Mouse (Mus musculus) cerebellum, postnatal 10 days (tissue): ENCODE data around the gene Mcemp1.

Source experiments
- DNase-seq, 2 experiments: peaks; one replicate each; pipeline ENCODE4 v3.0.0; 2021; ENCODE audit warnings: mixed read lengths in 2 of 2

Gene Mcemp1

DNA sequence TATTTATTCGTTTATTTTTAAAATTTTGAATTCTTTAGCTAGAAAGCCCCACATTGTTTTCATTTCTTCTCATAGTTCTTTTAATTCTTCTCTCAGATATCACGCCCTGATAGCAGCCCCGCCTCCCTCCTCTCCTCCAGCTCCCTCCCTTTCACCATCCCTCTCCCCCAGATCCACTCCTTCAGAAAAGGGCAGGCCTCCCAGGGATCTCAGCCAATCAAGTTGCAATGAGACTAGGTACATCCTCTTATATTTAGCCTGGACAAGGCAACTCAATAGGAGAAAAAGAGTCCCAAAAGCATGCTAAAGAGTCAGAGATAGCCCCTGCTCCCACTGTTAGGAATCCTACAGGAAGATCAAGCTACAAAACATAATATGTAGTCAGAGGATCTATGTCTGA, 9.1 kb downstream of the Mcemp1 start:
- no peak for DNase-seq

DNA sequence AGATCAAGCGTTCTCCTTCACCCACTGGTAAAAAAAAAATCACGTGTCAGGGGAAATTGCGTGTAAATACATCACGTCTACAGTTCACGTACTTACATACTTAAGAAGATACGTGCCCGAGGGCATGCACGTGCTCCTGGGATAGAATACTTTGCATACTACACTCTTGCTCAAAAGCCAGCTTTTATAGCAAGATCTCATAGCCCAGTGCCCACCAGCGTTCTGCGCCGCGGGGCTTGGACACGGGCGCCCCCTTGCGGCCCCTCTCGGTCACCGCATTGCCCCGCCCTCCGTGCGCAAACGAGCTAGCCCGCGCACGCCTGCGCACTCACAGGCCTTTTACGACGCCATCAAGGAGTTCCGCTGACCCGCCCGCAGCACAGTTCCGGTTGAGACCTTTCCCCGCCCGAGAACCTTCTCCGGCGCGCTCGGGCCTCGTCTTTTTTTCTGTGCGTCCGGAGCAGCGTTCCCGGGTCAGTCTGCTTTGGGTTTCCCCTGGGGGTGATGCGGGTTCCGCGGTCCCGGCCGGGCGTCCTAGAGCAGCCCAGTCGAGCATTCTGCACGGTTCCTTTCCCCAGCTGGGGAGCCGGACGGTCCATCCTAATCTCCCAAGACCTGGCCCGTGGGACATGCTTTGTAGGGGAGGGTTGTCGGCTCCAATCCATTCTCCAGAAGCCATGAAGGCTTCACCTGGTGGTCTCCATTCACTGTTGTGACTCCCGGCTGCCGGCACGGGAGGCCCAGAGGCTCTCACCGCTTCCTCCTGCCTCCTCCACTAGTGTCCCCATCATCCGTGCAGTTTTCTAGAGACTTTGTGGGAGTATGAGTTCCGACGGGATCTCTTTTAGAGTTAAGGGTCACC, 10.8 kb downstream of the Mcemp1 start, which contains the start of gene Trappc5:
Trappc5 (plus strand) TSS at position 169 of the 862 bp plus-strand sequence.
- peak; percentile 95 to 97 for DNase-seq

DNA sequence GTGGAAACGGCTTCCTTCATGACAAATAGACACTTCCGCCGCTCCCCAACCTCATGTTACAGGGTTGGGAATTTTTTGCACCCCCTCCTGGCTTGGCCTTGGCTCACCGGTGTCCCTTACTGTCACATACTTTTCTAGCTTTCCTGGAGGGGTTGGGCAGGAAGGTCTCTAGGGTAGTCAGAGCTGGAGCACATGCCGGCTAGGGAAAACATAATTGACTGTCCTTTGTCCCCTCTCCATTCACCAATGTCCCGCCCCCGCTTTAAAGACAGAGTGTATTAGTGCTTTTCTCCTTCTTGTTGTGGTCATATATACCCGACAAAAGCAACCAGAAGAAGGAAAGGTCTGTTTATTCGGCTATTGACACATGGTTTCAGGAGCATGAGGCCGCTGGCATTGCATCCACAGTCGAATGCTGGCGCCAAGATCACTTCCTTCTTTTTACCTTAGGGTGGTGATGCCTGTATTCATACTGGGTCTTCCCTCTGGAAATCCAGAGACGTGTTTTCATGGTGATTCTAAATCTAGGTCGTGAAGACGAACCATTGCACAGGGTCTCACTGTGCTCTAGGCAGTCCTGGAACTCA, 11.5 kb downstream of the Mcemp1 start:
- peak; percentile 31 to 38 for DNase-seq

DNA sequence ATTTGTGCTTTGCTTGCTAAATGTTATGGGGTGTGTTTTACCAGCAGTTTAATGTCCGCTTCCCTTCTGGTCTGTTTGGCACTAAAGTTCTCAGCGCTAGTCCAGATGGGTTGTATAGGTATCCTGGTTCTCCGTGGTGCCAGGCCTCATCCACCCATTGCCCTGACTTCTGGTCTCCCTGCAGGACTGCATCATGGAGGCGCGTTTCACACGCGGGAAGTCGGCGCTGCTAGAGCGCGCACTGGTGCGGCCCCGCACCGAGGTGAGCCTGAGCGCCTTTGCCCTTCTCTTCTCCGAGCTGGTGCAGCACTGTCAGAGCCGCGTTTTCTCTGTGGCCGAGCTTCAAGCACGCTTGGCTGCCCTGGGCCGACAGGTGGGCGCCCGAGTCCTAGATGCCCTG, 13.3 kb downstream of the Mcemp1 start:
- peak in 1 of 2 experiments; percentile 22 for DNase-seq

DNA sequence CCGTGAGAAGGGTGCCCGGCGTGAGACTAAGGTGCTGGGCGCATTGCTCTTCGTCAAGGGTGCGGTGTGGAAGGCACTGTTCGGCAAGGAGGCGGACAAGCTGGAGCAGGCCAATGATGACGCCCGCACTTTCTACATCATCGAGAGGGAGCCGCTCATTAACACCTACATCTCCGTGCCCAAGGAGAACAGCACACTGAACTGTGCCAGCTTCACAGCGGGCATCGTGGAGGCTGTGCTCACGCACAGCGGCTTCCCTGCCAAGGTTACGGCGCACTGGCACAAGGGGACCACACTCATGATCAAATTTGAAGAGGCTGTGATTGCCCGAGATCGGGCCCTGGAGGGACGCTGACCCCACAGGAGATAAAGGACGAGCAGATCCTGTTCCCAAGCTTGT, 13.7 kb downstream of the Mcemp1 start:
- DNase-seq: peak; percentile 58 to 61

GRCm38 (mm10) chr8:3679656-3680055, 14.1 kb downstream of the Mcemp1 start:
- peak; percentile 33 to 36 for DNase-seq

GRCm38 (mm10) chr8:3682435-3682834, 16.9 kb downstream of the Mcemp1 start:
- peak; percentile 80 to 84 for DNase-seq

DNA sequence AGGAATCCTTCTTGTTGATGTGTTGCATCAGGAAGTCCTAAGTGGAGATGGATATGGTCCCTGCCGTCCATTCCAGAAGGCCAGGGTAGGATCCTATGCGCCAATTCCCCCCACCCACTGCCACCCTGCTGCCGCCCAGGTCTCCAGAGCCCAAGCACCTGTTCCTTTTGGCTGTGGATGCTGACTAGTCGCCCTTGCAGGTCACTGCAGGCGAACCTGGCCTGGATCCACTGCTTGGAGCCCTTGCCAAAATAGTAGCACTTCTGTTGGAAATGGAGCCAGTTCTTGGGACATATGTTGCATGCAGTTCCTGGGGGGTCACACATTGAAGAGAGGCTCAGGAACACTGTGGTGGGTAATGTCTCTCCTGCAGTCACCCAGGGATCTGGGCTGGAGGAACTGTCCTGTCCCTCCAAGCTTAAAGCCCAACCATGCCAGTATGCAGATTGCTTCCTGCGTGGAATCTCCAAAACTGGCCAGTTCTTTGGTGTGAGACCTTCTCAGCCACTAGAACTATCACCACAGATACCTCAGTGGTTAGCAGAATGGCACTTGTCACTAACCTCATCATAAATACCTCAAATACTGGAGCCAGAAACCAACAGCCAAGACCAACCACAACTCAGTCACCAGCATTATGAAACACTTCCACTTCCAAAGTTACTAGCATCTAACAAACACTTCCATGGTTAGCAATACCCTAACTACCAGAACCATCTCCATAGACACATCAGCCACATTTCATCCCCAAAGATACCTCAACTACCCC, 18.0 kb downstream of the Mcemp1 start:
- peak; percentile 91 to 94 for DNase-seq

DNA sequence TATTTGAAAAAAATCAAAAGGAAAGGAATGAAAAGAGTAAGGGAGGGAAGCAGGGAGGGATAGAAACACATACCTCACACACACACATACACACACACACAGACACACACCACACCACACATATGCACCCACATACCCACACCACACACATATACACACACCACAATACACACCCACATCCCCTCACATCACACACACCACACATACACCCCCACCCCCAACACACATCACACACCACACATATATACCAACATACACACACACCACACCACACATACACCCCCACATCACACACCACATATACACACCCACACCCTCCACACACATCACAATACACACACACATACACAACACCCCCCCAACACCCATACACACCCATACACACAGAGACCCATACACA, 19.0 kb downstream of the Mcemp1 start:
- no peak for DNase-seq

DNA sequence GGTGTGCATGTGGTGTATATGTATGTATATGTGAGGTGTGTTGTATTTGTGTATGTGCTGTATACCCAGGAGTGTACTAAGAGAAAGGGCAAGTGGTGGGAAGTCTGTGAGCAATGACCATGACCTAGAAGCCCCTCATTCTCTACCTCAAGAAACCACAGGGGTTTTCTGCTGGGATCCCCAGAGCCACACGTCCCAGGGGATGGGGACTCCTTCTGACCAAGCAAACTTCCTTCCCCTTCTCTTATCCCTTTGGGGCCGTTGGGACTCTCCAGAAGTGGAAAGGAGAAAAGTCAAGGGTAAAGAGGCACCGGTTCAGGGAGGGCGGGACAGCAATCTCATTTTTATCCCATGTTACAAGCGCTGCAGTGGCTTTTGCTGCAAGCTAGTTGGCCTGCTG, 19.9 kb downstream of the Mcemp1 start:
- DNase-seq: peak in 1 of 2 experiments; percentile 1

DNA sequence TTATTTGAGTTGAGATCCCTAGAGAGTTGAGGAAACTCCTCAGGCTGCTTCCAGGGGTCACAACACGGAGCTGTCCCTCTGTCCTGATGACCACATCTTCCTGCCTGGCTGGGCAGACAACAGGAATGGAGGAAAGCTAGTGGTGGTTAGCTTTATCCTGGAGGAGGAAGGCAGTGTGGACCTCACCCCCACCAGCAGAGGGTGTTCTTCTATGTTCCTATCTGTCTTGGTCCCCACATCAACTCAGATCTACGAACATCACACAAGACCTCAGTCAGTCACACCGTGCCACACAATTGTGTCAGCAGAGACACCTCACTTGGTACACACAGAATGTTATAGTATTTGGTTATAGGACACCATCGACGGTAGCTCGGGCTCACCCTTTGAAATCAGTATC, 22.0 kb downstream of the Mcemp1 start:
- no peak for DNase-seq

DNA sequence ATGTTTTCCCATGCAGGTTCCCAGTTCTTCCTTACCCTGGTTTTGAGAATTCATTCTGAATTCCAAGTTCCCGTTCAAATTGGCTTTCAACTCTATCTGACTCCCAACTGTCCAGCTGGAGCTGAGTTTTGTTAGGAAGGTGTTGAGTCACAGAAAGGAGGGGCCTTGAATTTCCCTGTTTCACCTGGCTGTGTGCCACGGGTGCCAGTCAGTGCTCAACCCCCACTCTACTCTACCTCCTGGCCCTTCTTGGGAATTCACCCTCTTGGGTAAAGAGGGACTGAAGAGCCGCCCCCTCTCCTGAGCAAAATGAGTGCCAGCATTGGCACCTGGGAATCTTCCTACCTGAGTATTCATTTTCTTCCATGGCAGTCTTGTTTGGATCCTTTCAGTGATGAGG, 25.2 kb downstream of the Mcemp1 start:
- DNase-seq: no peak

GRCm38 (mm10) chr8:3694121-3694520, 28.6 kb downstream of the Mcemp1 start, which contains the start of gene Fcer2a:
Gene Fcer2a (minus strand): TSS chr8:3694175.
- no peak for DNase-seq

DNA sequence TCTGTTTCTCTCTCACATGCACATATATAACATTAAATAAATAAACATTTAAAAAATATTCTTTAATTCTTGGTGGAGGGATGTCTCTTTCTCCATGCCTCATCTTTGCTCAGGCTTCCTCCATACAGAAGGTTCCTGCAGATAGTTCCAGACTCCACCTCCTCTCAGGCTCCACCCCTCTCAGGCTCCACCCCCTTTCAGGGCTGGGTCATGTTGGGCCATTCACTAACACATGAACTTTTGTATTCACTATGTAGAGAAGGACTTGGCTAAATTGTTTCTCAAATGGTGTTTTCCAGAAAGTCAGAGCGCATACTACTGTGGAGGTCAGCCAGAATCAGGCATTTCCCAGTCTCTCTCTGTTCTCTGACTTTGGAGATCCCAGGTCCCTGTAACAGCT, 35.9 kb downstream of the Mcemp1 start:
- no peak for DNase-seq

- peak; percentile 32 to 43 for DNase-seq
Observed at GRCm38 (mm10) chr8:3705711-3706110, 40.2 kb downstream of the Mcemp1 start.

DNA sequence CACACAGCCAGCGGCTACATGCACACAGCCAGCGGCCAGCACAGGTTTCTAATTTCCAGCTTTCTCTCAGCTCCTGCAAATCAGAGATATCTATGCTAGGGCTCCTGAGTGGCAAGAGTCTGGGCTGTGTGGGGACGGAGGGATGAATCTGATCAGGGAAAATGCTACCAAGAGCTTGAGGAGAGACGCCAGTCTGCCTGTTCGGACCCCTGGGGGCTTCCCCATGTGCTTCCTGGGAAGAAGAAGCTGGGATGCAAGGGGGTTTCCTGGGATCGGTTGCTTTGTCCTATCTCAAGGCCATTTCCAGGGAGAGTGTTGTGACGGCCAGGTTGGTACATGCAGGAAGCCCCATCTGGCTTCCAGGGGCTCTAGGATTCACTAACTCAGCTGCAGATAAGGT, 42.1 kb downstream of the Mcemp1 start:
- no peak for DNase-seq

DNA sequence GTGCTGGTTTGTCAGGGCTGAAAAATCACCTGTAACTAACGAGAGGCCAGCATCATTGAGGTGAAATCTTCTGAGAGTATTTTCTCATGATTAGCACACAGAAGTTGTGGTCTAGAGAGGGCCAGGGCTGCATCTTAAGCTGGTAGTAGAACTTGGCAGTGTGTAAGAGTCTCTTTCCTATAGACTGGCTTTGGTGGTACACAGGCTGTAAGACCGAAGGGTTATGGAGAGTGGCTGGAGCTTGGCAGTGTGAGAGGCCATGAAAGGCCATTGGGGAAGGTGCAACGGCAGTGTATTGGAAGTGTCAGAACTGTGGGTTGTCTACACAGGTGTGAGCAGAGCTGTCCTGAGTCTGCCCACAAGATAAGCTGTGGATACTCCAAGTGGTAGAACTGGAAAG, 44.8 kb downstream of the Mcemp1 start:
- no peak for DNase-seq

DNA sequence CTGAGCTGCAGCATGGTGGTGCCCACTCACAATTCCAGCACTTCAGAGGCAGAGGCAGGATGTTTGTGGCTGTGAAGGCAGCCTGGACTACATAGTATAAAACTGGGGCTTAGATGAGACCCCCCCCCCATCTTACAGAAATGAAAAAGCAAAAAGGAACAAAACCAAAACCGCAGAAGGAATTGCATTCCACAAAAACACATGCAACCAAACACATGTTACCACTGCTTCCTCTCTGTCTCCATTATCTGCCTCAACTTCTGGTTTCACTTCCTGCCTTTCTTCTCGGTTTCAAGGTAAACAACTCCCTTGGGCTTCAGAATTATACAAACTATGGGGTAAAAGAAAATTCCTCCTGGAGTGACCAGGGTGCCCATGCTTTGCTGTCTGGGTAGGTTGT, 46.1 kb downstream of the Mcemp1 start:
- DNase-seq: no peak

DNA sequence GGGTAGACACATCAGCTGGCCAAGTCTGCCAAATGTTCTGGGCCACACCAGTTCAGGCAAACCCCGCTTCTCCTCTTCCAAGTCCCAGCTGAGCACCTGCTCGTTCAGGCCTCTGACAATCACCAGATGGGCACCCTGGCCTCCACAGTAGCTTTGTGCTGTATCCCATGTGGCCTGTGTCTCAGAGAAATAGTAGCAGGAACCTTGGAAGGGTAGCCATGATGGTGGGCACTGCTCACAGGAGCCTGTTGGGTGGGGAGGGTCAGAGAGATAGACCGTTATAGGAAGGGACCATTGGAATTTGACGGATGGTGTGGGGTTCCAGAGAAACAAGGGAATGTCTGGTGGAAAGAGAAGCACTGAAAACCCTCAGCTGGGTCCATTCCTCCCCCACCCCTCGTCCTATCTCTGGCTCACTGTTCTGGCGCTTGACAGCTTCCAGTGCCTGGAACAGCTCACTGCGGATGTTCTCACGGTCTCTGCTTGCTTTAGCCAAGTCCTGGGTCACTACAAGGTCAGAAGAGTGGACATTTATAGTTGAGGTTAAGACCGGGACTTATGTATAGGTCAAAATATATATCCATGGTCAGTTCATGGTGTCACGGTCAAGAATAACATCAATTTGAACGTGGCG, 51.9 kb downstream of the Mcemp1 start:
- DNase-seq: no peak

- DNase-seq: peak; percentile 88 to 91
Observed at GRCm38 (mm10) chr8:3718559-3718958, 53.0 kb downstream of the Mcemp1 start.
